In the genomic region with DNA sequence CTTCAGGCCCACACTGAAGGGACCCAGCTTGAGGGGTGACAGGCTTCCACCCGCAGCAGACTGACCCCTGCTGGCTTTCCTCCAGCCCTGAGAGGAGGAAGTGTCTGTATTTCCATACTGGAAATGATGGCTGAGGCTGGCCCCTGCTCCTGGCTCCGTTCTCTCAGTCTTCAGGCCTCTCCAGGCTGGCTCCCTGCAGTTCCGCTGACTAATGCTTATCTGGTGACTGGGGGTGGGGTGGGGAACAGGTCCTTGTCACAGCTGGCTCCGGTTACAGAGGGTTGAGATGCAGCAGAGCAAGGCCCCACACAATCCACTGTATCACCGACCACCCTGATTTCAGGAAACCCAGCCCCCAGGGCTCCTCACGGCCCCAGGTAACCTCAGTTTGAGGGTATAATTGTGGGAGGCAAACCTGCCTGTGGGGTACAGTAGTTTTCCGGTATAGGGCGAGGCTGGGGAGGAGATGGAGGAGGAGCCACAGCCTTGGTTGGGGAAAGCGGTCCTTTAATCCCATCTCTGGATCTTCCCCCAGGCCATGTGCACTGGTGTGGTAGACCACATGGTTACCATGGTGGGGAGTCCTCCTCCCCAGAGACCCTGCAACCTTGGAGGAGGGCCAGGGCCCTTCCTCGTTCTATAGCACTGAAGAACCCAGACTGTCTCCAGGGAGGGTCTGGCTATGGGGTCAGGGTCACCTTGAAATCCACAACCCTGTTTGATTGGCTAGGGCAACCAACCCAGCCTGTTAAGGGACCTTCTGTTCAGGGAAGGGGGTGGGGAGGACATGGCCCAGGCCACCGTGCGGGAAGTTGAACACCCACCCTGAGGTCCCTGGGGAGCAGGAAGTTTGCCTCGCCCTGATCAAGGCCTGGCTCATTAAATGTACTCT, we compare ENCODE assay signal across 8 mouse cellular contexts.
A peak's percentile ranks its signal among the peaks of the same experiment; 100 is the strongest.
DNase-seq lines count a peak whose midpoint lies in the region; ATAC-seq and TF ChIP-seq lines count a peak whose summit lies in the region.

No protein-coding gene starts in this region.

- TF ChIP-seq RAD21 in MEL (IDR thresholded peaks at IDR 0.05; ENCODE audit: low read depth, low read length), result no peak

- H3K79me2 ChIP-seq in MEL (ENCODE audit: control insufficient read depth, insufficient read depth, low read length, poor library complexity), result peaks cover 17% of the 10 kb centered on the region

- H3K4me2 ChIP-seq in forebrain, embryonic 14.5 days (ENCODE audit: low read length), result no peak overlapping the region

- ATAC-seq in forebrain, embryonic 14.5 days, result no peak

- 39% methylated on average over 13 of the region's 13 CpGs for WGBS in forebrain, embryonic 10.5 days
- WGBS in forebrain, embryonic 14.5 days, result 42% methylated on average over 13 of the region's 13 CpGs

- H3K36me3 ChIP-seq in forebrain, embryonic 10.5 days (replicated peaks), result peaks cover 30% of the 10 kb centered on the region
- H3K36me3 ChIP-seq in forebrain, embryonic 14.5 days (ENCODE audit: control insufficient read depth, insufficient read depth, low read length), result no peaks in the 10 kb centered on the region
- H3K36me3 ChIP-seq in MEL (ENCODE audit: control insufficient read depth in 1 of 2, insufficient read depth in 2 of 2, low read length in 2 of 2), result peaks cover 0 to 11% of the 10 kb centered on the region in 2 experiments; a peak in 1 of 4 replicates

- TF ChIP-seq CTCF in MEL (IDR thresholded peaks at IDR 0.05 in 2 of 3, conservative IDR thresholded peaks at IDR 0.05 in 1 of 3; ENCODE audit: control insufficient read depth in 1 of 3, insufficient read depth in 1 of 3, low read depth in 2 of 3, low read length in 3 of 3, poor library complexity in 1 of 3, severe bottlenecking in 1 of 3), result peak in 2 of 3 experiments; percentile 6 to 7; a peak in 1 of 6 replicates
- TF ChIP-seq CTCF in embryonic fibroblast, embryonic 13.5 days (IDR thresholded peaks at IDR 0.05; ENCODE audit: borderline replicate concordance, insufficient read depth, low read length), result no peak

- peak overlapping the region; percentile 74 for H3K27ac ChIP-seq in forebrain, embryonic 10.5 days
- H3K27ac ChIP-seq in forebrain, embryonic 14.5 days (ENCODE audit: low read depth, low read length), result no peak overlapping the region; the same call in 1 of the 2 replicates
- peak overlapping the region; percentile 92 for H3K27ac ChIP-seq in MEL (ENCODE audit: control insufficient read depth, low read depth, low read length)
- H3K27ac ChIP-seq in embryonic fibroblast, embryonic 13.5 days (ENCODE audit: insufficient read depth, low read length), result peak overlapping the region; percentile 66

- no peaks in the 10 kb centered on the region for H3K27me3 ChIP-seq in forebrain, embryonic 10.5 days (ENCODE audit: poor library complexity, severe bottlenecking)
- H3K27me3 ChIP-seq in forebrain, embryonic 14.5 days (replicated peaks; ENCODE audit: control insufficient read depth, insufficient read depth, low read length), result no peaks in the 10 kb centered on the region
- no peaks in the 10 kb centered on the region for H3K27me3 ChIP-seq in MEL (ENCODE audit: control insufficient read depth in 1 of 2, insufficient read depth in 2 of 2, low read length in 2 of 2)

- no peak overlapping the region for H3K9ac ChIP-seq in forebrain, embryonic 14.5 days (ENCODE audit: low read length)
- H3K9ac ChIP-seq in MEL (ENCODE audit: control insufficient read depth, low read depth, low read length, poor library complexity, severe bottlenecking), result peak overlapping the region; percentile 75

- DNase-seq in forebrain, embryonic 10.5 days (ENCODE audit: extremely low spot score, low spot score), result no peak
- DNase-seq in forebrain, embryonic 14.5 days (ENCODE audit: low spot score), result no peak
- peak; percentile 95 for DNase-seq in MEL (ENCODE audit: low read depth, low spot score)
- peak; percentile 78 for DNase-seq in induced T-regulatory cell, adult 2 months (ENCODE audit: low read depth)
- DNase-seq in lung, postnatal 4 days, result peak; percentile 63 to 79
- peak; percentile 73 to 74 for DNase-seq in thymus, postnatal 10 days (ENCODE audit: low spot score in 2 of 2)
- no peak for DNase-seq in natural killer cell, adult 2 months (ENCODE audit: low spot score in 2 of 2)

- H3K4me3 ChIP-seq in forebrain, embryonic 10.5 days, result 0 out of 2 replicates have a peak overlapping the region, but pooled peaks have one; percentile 7
- no peak overlapping the region for H3K4me3 ChIP-seq in forebrain, embryonic 14.5 days (ENCODE audit: low read depth, low read length)
- peak overlapping the region; percentile 62 to 63 for H3K4me3 ChIP-seq in MEL (ENCODE audit: control insufficient read depth in 1 of 2, insufficient read depth in 1 of 2, low read depth in 2 of 2, low read length in 2 of 2)
- H3K4me3 ChIP-seq in embryonic fibroblast, embryonic 13.5 days (ENCODE audit: insufficient read depth, low read length), result no peak overlapping the region

- H3K4me1 ChIP-seq in forebrain, embryonic 10.5 days, result peaks cover 83% of the 10 kb centered on the region
- peaks cover 29% of the 10 kb centered on the region for H3K4me1 ChIP-seq in forebrain, embryonic 14.5 days (ENCODE audit: control insufficient read depth, insufficient read depth, low read length)
- peaks cover 0 to 23% of the 10 kb centered on the region in 2 experiments; a peak in 3 of 4 replicates for H3K4me1 ChIP-seq in MEL (ENCODE audit: control insufficient read depth in 1 of 2, insufficient read depth in 2 of 2, low read length in 2 of 2)
- peaks cover 58% of the 10 kb centered on the region for H3K4me1 ChIP-seq in embryonic fibroblast, embryonic 13.5 days (ENCODE audit: control insufficient read depth, insufficient read depth, low read length)

- TF ChIP-seq EP300 in MEL (IDR thresholded peaks at IDR 0.05; ENCODE audit: low read depth in 1 of 2, low read length in 2 of 2), result peak; percentile 62 to 78

- no peaks in the 10 kb centered on the region for H3K9me3 ChIP-seq in forebrain, embryonic 10.5 days
- no peaks in the 10 kb centered on the region for H3K9me3 ChIP-seq in forebrain, embryonic 14.5 days (replicated peaks; ENCODE audit: control insufficient read depth, low read length)
- H3K9me3 ChIP-seq in MEL (replicated peaks; ENCODE audit: insufficient read depth, low read length), result no peaks in the 10 kb centered on the region

- TF ChIP-seq POLR2A in MEL (IDR thresholded peaks at IDR 0.05; ENCODE audit: control insufficient read depth in 1 of 2, insufficient read depth in 1 of 2, low read depth in 1 of 2, low read length in 2 of 2, poor library complexity in 1 of 2), result peak; percentile 37 to 71; a peak in 3 of 4 replicates
- TF ChIP-seq POLR2A in embryonic fibroblast, embryonic 13.5 days (IDR thresholded peaks at IDR 0.05; ENCODE audit: low read depth, low read length), result no peak

TF ChIP-seq in MEL, 35 proteins besides CTCF, POLR2A, EP300 and RAD21 (continues in another document):
- TF ChIP-seq TBP (IDR thresholded peaks at IDR 0.05; ENCODE audit: low read depth, low read length) (peak; percentile 74), NRF1 (IDR thresholded peaks at IDR 0.05; ENCODE audit: insufficient read depth, low read depth, low read length, poor library complexity, severe bottlenecking) (no peak), MAFK (IDR thresholded peaks at IDR 0.05; ENCODE audit: borderline replicate concordance, low read depth, low read length) (peak; percentile 84), JUND (IDR thresholded peaks at IDR 0.05; ENCODE audit: low read depth, low read length) (no peak), CHD2 (IDR thresholded peaks at IDR 0.05; ENCODE audit: low read length) (peak; percentile 32), RCOR1 (IDR thresholded peaks at IDR 0.05; ENCODE audit: low read depth, low read length) (peak; percentile 66), GABPA (IDR thresholded peaks at IDR 0.05; ENCODE audit: low read depth, low read length) (no peak), UBTF (IDR thresholded peaks at IDR 0.05; ENCODE audit: borderline replicate concordance, insufficient read depth, low read depth, low read length) (0 out of 2 replicates have a peak, but pooled peaks have one; percentile 74), USF2 (IDR thresholded peaks at IDR 0.05; ENCODE audit: borderline replicate concordance in 1 of 2, insufficient read depth in 1 of 2, low read depth in 1 of 2, low read length in 2 of 2) (no peak), POLR2AphosphoS5 (IDR thresholded peaks at IDR 0.05; ENCODE audit: borderline replicate concordance, low read depth, low read length) (no peak), ELF1 (IDR thresholded peaks at IDR 0.05; ENCODE audit: low read depth, low read length) (peak; percentile 57), CHD1 (IDR thresholded peaks at IDR 0.05; ENCODE audit: low read depth, low read length) (no peak), GATA1 (IDR thresholded peaks at IDR 0.05; ENCODE audit: low read depth, low read length) (peak; percentile 80), MYC (IDR thresholded peaks at IDR 0.05; ENCODE audit: low read depth, low read length) (peak; percentile 99), TCF12 (IDR thresholded peaks at IDR 0.05; ENCODE audit: low read depth, low read length) (peak; percentile 69), NELFE (IDR thresholded peaks at IDR 0.05; ENCODE audit: low read depth, low read length) (peak; percentile 65), ZMIZ1 (IDR thresholded peaks at IDR 0.05; ENCODE audit: low read depth, low read length) (no peak), SMC3 (IDR thresholded peaks at IDR 0.05; ENCODE audit: low read depth, low read length) (peak; percentile 21; the same call in 1 of the 2 replicates), ZC3H11A (IDR thresholded peaks at IDR 0.05; ENCODE audit: low read depth, low read length) (peak; percentile 1; the same call in 1 of the 2 replicates), MAZ (IDR thresholded peaks at IDR 0.05; ENCODE audit: low read depth, low read length) (peak; percentile 87), KAT2A (conservative IDR thresholded peaks at IDR 0.05; ENCODE audit: low read depth, low read length) (no peak), HCFC1 (IDR thresholded peaks at IDR 0.05; ENCODE audit: low read depth, low read length) (peak; percentile 50; the same call in 1 of the 2 replicates), MAX (IDR thresholded peaks at IDR 0.05; ENCODE audit: low read length) (peak; percentile 97), ZKSCAN1 (IDR thresholded peaks at IDR 0.05; ENCODE audit: low read depth, low read length) (no peak), USF1 (IDR thresholded peaks at IDR 0.05; ENCODE audit: low read depth, low read length) (peak; percentile 41; the same call in 1 of the 2 replicates), SIN3A (IDR thresholded peaks at IDR 0.05; ENCODE audit: low read length) (peak; percentile 81), MXI1 (IDR thresholded peaks at IDR 0.05; ENCODE audit: low read depth, low read length) (peak; percentile 95), MYB (IDR thresholded peaks at IDR 0.05; ENCODE audit: low read depth, low read length) (no peak), TAL1 (IDR thresholded peaks at IDR 0.05; ENCODE audit: low read length) (no peak), E2F4 (IDR thresholded peaks at IDR 0.05; ENCODE audit: borderline replicate concordance, low read depth, low read length) (no peak), ETS1 (IDR thresholded peaks at IDR 0.05; ENCODE audit: low read depth, low read length) (peak; percentile 93)

Comparison
In these comparisons a context has a peak if more than half of its experiments do, and no peak if none do; other contexts are left out.
1. H3K4me3 ChIP-seq: peak in forebrain, embryonic 10.5 days (single experiment) and MEL (2 of 2); none in forebrain, embryonic 14.5 days (single experiment) and embryonic fibroblast, embryonic 13.5 days (single experiment).
2. DNase-seq: peak in MEL (single experiment), induced T-regulatory cell, adult 2 months (single experiment), lung, postnatal 4 days (2 of 2) and thymus, postnatal 10 days (2 of 2); none in forebrain, embryonic 10.5 days (single experiment), forebrain, embryonic 14.5 days (single experiment) and natural killer cell, adult 2 months (0 of 2).